Mouse (Mus musculus): ENCODE measurements around the gene Ssxb2. TPM values are rescaled to one million over a fixed set of nuclear protein-coding genes. Genes with fewer than 3 reads are reported as not detected.
"Not testable (repeated sequence)": the region's sequence is repeated elsewhere in the genome, so short reads cannot be mapped to it uniquely, and the experiment has no call there.

Gene Ssxb2
- not detected in 2 replicates for polyA plus RNA-seq (2014; fragmentation: Nextera tagmentation; extraction: Ambion mirVana)

GRCm38 (mm10) chrX:8461626-8462025 lies at the start of gene Ssxb2:
Ssxb2 (minus strand) TSS chrX:8461726.
- ATAC-seq (replicated peaks; ENCODE audit: low FRiP score); H3K4me2 ChIP-seq (ENCODE audit: low read depth, low read length, severe bottlenecking); H3K36me3 ChIP-seq (ENCODE audit: control insufficient read depth, insufficient read depth, low read length); H3K4me1 ChIP-seq (replicated peaks; ENCODE audit: control insufficient read depth, insufficient read depth, low read length); H3K27me3 ChIP-seq (ENCODE audit: control insufficient read depth, insufficient read depth, low read length); H3K27ac ChIP-seq (ENCODE audit: low read depth, low read length); DNase-seq (ENCODE audit: low spot score); H3K9ac ChIP-seq (ENCODE audit: low read length); H3K9me3 ChIP-seq (ENCODE audit: control insufficient read depth, low read length); H3K4me3 ChIP-seq (ENCODE audit: low read depth, low read length): not testable (repeated sequence)
- WGBS = 59% methylated on average over 2 of the region's 2 CpGs

DNA sequence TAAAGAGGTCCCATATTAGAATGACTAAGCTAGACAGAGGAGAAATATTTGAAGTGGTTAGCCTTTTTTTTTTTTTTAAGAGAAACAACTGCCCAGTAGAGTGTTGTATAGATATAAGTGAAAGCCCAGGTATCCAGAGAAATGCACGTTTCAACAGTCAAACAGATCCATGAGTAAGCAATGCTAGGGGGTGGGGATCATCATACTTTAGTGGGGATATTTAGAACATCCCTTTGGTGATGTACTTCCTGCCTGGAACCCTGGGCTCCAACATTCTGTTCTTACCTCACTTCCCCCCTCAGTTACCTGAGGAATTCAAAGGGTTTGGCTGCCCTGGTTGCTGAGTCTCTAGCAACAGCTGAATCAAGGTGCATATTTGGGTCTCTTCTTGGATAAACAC lies 48.5 kb downstream of the Ssxb2 start, which contains the start of gene Ssxb1:
TSS of gene Ssxb1 (plus strand) at position 301 of the 400 bp plus-strand sequence.
- not testable (repeated sequence) for H3K36me3 ChIP-seq (ENCODE audit: control insufficient read depth, insufficient read depth, low read length); H3K9ac ChIP-seq (ENCODE audit: low read length); H3K4me1 ChIP-seq (replicated peaks; ENCODE audit: control insufficient read depth, insufficient read depth, low read length); H3K4me3 ChIP-seq (ENCODE audit: low read depth, low read length); DNase-seq (ENCODE audit: low spot score); ATAC-seq (replicated peaks; ENCODE audit: low FRiP score); H3K4me2 ChIP-seq (ENCODE audit: low read depth, low read length, severe bottlenecking); H3K27ac ChIP-seq (ENCODE audit: low read depth, low read length); H3K27me3 ChIP-seq (ENCODE audit: control insufficient read depth, insufficient read depth, low read length); H3K9me3 ChIP-seq (ENCODE audit: control insufficient read depth, low read length)
- 31% methylated on average over 1 of the region's 1 CpGs for WGBS

Other genes with a start within 250 kb of the Ssxb2 start
- 40.4 and 47.1 TPM in 2 replicates for gene Ftsj1, start 209.3 kb downstream of the Ssxb2 start, polyA plus RNA-seq (2014; fragmentation: Nextera tagmentation; extraction: Ambion mirVana)
- 5.4 and 6.1 TPM in 2 replicates for gene Slc38a5, start 190.6 kb downstream of the Ssxb2 start, polyA plus RNA-seq (2014; fragmentation: Nextera tagmentation; extraction: Ambion mirVana)
- gene Ssxb10, start 134.3 kb downstream of the Ssxb2 start, polyA plus RNA-seq (2014; fragmentation: Nextera tagmentation; extraction: Ambion mirVana) = not detected in 2 replicates
- not detected in 2 replicates for gene Ssxb9, start 94.7 kb downstream of the Ssxb2 start, polyA plus RNA-seq (2014; fragmentation: Nextera tagmentation; extraction: Ambion mirVana)
- not detected in 2 replicates for gene Ssxb1, start 48.4 kb downstream of the Ssxb2 start, polyA plus RNA-seq (2014; fragmentation: Nextera tagmentation; extraction: Ambion mirVana)
- not detected in 2 replicates for gene Gm14459, start 63.2 kb upstream of the Ssxb2 start, polyA plus RNA-seq (2014; fragmentation: Nextera tagmentation; extraction: Ambion mirVana)
- not detected in 2 replicates for gene Ssxb6, start 86.5 kb upstream of the Ssxb2 start, polyA plus RNA-seq (2014; fragmentation: Nextera tagmentation; extraction: Ambion mirVana)
- not detected in 2 replicates for gene Ssxb3, start 130.1 kb upstream of the Ssxb2 start, polyA plus RNA-seq (2014; fragmentation: Nextera tagmentation; extraction: Ambion mirVana)
- not detected in 2 replicates for gene Ssxb8, start 229.1 kb upstream of the Ssxb2 start, polyA plus RNA-seq (2014; fragmentation: Nextera tagmentation; extraction: Ambion mirVana)